Mouse (Mus musculus): ENCODE data around the gene Prdx5.

Gene Prdx5

GRCm38 (mm10) chr19:6936299-6936698 is 26.4 kb upstream of the Prdx5 start:
- no peak for DNase-seq

- DNase-seq = no peak
Observed at GRCm38 (mm10) chr19:6934195-6934977, 24.5 kb upstream of the Prdx5 start, which contains the start of gene Kcnk4. TSS of gene Kcnk4 (minus strand) at chr19:6934515.

- DNase-seq = peak; percentile 65 to 71
Observed at GRCm38 (mm10) chr19:6933436-6934194, 23.7 kb upstream of the Prdx5 start.

GRCm38 (mm10) chr19:6933102-6933435 is 23.2 kb upstream of the Prdx5 start:
- DNase-seq = no peak

- DNase-seq = no peak
Observed at GRCm38 (mm10) chr19:6932018-6932417, 22.1 kb upstream of the Prdx5 start.

- DNase-seq = peak in 1 of 2 experiments; percentile 20
Observed at GRCm38 (mm10) chr19:6931002-6931401, 21.1 kb upstream of the Prdx5 start.

- DNase-seq = no peak
Observed at GRCm38 (mm10) chr19:6928080-6928479, 18.2 kb upstream of the Prdx5 start.

- no peak for DNase-seq
Observed at GRCm38 (mm10) chr19:6926559-6927255, 16.8 kb upstream of the Prdx5 start.

- DNase-seq = no peak
Observed at GRCm38 (mm10) chr19:6925611-6926329, 15.9 kb upstream of the Prdx5 start.

GRCm38 (mm10) chr19:6925307-6925573 is 15.3 kb upstream of the Prdx5 start, which contains the start of gene Catsperz:
TSS of gene Catsperz (minus strand) at chr19:6925380.
- DNase-seq = no peak

- DNase-seq = peak; percentile 93
Observed at GRCm38 (mm10) chr19:6924461-6925306, 14.8 kb upstream of the Prdx5 start.

- DNase-seq = no peak
Observed at GRCm38 (mm10) chr19:6922901-6923735, 13.2 kb upstream of the Prdx5 start.

- DNase-seq = peak; percentile 99 to 100
Observed at GRCm38 (mm10) chr19:6921647-6922567, 12.0 kb upstream of the Prdx5 start, which contains the start of gene Esrra. TSS of gene Esrra (minus strand) at chr19:6921813.

- peak in 1 of 2 experiments; percentile 56 for DNase-seq
Observed at GRCm38 (mm10) chr19:6920741-6921636, 11.1 kb upstream of the Prdx5 start.

- peak in 1 of 2 experiments; percentile 44 for DNase-seq
Observed at GRCm38 (mm10) chr19:6919876-6920740, 10.2 kb upstream of the Prdx5 start.

GRCm38 (mm10) chr19:6919431-6919830 is 9.5 kb upstream of the Prdx5 start:
- DNase-seq = no peak

- DNase-seq = no peak
Observed at GRCm38 (mm10) chr19:6918321-6918720, 8.4 kb upstream of the Prdx5 start.

- no peak for DNase-seq
Observed at GRCm38 (mm10) chr19:6916496-6916895, 6.6 kb upstream of the Prdx5 start.
